Mouse (Mus musculus): Measurements from ENCODE around the gene Tmem145.
"Not testable (repeated sequence)": the region's sequence is repeated elsewhere in the genome, so short reads cannot be mapped to it uniquely, and the experiment has no call there.

Gene Tmem145

DNA sequence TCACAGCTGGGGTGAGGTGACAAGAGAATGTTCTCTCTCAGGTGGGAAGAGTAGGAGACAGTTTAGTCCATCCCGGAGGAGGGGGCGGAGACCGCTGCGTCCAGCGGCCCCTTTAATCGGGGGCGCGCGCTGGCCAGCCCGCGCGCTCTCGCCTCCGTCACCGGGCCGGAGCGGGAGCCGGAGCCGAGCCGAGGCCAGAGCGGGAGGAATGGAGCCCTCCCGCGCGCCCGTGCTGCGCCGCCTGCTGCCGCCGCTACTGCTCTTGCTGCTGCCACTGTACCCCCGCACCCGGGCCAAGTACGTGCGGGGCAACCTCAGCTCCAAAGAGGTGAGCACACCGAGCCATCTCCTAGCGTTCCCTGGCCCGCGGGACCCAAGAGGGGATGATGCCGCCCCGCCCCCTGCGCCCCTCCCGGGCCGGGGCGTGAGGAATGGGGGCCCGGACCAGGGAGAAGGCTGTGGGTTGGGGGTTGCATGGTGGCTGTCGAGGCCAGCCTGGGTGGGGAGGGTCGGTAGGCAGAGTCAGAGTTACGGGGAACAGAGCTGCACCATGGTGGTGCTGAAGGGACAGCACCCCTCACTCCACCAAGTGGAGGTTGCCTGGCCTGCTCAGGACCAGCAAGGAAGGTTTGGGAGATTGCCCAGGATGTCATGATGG lies at the start of gene Tmem145:
Tmem145 (plus strand) TSS at position 151 of the 658 bp plus-strand sequence.
- DNase-seq (ENCODE audit: low read depth) = peak; percentile 57

DNA sequence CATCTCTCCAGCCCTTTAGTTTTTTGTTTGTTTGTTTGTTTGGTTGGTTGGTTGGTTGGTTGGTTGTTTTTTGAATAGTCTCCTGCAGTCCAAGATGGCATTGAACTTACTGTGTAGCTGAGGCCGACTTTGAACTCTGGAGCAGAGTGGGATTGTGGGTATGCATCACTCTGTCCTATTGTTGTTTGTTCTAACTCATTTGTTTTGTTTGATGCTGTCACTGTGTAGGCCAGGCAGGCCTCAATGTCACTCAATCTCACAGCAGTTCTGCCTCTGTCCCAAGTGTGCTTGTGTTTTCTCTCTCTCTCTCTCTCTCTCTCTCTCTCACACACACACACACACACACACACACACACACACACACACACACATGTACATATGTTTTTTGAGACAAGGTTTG lies 44.0 kb upstream of the Tmem145 start:
- DNase-seq (ENCODE audit: low read depth) = no peak

DNA sequence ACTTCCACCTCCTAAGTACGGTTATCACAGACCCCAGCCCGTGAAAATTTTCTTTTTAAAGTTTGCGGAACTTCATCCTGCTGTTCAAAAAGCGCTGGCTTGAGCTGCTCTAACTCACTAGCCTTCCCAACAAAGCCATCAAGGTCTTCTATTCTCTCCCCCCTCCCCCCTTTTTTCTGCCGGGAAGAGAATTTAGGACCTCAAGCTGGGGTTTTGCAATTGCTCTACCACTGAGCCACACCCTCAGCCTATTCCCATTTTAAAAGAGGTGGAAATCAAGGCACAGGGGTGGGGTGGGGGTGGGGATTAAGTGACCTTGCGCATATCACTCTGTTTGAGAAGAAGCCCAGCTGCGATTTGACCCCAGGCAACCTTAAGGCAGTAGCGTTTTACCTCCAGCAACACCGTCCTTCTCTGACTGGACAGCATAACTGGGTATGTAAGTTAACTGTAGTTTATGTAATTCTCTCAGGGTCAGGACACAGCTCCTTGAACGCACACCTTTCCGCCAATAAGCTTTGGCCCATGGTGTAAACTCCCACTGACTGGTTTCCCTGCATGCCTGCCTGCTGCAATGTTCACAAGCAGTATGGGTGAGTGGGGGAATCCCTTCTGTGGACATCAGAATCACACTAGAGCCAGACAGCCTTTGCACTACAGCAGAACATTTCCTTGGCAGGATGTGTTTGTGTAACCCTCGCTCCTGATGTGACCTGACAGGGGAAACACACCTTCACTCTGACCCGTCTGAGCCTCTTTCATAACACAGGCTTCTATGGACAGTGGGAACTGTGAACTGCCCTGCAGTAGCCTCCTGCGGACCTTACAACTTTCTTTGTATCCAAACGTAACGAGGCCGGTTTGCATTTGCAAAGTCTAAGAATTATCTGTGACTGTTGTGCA lies 41.7 kb upstream of the Tmem145 start:
- no peak for DNase-seq (ENCODE audit: low read depth)

- DNase-seq (ENCODE audit: low read depth) = not testable (repeated sequence)
Observed at GRCm38 (mm10) chr7:25265743-25266142, 40.2 kb upstream of the Tmem145 start.

DNA sequence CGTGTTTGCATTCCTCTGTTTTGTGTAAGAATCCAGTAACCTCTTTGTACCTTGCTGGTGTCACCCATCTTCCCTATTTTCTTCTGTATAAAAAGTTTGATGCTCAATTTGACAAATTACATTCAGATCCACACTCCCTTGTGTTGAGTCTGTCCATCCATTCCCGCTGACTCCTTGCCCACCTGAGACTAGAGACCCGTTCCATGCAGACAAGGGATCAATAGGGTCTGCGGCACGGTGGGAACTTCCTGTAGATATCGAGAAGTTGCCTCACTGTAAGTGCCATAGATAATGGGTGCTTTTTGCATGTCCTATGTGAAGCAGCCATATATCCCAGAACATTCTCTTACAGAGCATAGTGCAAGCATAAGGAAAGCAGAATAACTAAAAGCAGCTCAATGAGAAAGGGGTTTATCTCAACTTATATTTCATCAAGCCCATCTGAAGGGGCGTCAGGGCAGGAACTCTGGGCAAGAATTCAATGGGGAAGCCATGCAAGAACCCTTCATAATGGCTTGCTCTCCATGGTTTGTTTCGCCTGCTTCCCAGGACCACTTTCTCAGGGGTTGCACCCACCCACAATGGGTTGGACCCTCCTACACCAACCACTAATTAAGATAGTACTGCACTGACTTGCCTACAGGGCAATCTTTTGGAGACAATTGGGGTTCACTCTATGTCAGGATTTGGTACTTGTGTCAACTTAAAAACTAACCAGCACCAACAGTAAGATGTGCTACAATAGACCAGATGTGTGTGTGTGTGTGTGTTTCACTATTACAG lies 39.5 kb upstream of the Tmem145 start:
- no peak for DNase-seq (ENCODE audit: low read depth)

GRCm38 (mm10) chr7:25267301-25267750 lies 38.6 kb upstream of the Tmem145 start, which contains the start of gene Cic:
TSS of gene Cic (plus strand) at chr7:25267704.
- DNase-seq (ENCODE audit: low read depth) = peak; percentile 100

DNA sequence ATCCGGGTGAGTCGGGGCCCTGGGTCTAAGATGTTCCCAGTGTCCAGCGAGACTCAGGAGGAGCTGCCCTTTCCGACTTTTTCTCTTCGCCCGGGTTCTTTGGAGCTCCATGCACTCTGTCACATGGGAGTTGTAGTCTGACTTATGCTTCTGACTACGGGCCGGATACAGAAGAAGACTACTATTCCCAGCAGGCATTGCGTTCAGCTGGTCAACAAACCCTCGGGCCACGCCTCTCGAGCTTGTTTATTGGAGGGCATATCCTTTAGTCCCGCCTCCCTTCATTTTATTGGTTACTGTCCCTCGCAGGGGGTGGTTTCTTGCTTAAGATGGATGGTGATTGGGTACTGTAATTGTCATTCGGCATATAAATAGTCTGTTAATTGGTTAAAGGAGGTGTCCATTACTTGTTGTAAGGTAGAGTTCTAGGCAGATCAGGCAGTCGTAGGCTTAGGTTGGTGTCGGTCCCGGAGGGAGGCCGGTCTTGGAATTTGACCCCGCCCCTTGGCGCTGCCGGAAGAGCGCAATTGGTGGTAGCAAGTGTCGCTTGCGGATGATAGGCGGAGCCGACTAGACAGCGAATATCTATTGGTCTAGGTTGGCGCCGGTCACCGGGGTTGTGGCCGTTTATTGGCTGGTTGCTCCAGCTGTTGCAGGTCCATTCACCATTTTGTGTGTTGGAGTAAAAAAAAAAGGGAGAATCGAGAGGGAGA lies 38.0 kb upstream of the Tmem145 start:
- peak; percentile 100 for DNase-seq (ENCODE audit: low read depth)

DNA sequence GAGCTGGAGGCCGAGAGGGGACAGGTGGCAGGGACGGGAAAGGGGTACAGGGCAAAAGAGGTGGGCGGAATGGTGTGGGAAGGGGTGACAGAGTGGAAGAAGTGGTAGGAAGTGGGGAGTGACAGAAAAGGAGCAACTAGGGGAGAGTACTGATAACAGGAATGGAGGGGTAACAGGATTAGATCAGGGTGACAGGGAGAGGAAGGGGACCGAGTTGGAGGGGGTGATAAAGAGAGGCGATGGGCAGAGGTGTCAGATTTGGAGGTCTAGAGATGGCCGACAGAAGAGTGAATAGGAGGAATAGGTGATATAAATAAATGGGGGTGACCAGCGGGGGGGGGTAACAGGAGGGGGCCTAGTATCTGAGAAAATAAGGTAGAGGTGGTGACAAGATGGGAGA lies 37.3 kb upstream of the Tmem145 start:
- DNase-seq (ENCODE audit: low read depth) = no peak

DNA sequence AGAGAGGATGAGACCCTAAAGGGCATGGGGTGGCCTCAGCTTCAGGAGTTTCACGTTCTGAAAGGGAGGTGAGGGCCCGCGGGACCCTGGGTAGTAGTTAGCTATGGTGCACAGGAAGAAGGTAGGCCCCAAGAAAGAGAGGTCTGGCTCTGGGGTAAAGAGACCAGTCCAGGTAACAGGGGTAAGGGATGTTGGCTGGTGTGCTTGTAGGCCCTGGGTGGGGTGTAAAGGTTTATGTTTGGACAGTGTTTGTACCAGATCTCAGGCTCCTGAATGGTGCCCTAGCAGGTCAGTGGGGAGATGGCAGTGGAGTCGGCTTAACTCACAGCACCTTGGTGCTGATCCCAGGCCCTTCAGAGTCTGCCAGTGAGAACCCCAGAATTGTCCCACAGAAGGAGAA lies 36.9 kb upstream of the Tmem145 start:
- DNase-seq (ENCODE audit: low read depth) = peak; percentile 64

- DNase-seq (ENCODE audit: low read depth) = peak; percentile 74
Observed at GRCm38 (mm10) chr7:25269545-25270271, 36.2 kb upstream of the Tmem145 start.

DNA sequence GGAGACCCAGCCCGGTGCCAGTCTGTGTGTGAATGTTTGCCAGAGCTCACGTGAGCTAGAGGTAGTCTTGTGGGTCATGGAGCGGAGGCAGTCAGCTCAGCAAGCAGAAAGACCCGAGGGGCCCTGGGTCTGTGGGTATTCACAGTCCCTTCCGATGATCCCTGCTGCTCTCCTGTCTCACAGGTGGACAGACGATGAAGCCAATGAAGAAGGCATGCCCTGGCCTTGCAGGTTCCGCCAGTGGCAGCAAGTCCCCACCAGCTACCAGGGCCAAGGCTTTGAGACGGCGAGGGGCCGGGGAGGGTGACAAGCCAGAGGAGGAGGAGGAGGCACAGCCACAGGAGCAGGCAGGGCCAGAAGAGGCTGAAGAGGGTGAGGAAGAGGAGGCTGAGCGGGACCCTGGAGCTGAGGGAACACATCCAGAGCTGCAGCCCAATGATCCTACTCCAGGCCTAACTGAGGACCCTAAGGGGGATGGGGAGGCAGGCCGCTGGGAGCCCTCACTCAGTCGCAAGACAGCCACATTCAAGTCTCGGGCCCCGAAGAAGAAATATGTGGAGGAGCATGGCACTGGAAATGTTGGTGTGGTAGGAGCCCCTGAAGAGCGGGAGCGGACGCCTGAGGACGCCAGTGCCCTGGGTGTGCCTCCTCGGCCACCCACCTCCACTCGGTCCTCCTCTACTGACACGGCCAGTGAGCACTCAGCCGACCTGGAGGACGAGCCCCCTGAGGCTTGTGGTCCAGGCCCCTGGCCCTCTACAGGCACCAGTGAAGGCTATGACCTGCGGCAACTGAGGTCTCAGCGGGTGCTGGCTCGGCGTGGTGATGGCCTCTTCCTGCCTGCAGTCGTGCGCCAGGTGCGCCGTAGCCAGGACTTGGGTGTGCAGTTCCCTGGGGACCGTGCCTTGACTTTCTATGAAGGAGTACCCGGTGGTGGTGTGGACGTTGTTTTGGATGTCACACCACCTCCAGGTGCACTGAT lies 35.0 kb upstream of the Tmem145 start:
- DNase-seq (ENCODE audit: low read depth) = no peak

DNA sequence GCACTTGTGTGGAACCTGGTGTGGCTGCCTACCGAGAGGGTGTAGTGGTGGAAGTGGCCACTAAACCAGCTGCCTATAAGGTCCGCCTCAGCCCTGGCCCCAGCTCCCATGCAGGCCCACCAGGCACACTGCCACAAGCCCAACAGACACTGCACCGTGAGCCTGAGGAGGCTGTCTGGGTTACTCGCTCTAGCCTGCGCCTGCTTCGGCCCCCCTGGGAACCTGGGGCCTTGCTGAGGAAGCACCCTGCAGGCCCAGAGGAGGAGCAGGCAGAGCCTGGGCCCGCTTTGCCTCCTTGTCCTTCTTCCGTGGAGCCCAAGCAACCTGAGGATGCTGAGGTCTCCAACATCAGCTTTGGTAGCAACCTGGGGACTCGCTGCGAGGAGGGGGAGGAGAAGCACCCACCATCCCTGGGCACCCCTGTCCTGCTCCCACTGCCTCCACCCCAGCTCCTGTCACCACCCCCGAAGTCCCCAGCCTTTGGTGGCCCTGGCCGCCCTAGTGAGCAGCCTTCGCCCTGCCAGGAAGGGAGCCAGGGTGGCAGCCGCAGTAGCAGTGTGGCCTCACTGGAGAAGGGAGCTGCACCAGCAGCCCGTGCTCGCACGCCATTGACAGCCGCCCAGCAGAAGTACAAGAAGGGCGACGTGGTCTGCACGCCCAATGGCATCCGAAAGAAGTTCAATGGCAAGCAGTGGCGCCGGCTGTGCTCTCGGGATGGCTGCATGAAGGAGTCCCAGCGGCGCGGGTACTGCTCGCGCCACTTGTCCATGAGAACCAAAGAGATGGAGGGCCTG lies 34.1 kb upstream of the Tmem145 start:
- DNase-seq (ENCODE audit: low read depth) = no peak

DNA sequence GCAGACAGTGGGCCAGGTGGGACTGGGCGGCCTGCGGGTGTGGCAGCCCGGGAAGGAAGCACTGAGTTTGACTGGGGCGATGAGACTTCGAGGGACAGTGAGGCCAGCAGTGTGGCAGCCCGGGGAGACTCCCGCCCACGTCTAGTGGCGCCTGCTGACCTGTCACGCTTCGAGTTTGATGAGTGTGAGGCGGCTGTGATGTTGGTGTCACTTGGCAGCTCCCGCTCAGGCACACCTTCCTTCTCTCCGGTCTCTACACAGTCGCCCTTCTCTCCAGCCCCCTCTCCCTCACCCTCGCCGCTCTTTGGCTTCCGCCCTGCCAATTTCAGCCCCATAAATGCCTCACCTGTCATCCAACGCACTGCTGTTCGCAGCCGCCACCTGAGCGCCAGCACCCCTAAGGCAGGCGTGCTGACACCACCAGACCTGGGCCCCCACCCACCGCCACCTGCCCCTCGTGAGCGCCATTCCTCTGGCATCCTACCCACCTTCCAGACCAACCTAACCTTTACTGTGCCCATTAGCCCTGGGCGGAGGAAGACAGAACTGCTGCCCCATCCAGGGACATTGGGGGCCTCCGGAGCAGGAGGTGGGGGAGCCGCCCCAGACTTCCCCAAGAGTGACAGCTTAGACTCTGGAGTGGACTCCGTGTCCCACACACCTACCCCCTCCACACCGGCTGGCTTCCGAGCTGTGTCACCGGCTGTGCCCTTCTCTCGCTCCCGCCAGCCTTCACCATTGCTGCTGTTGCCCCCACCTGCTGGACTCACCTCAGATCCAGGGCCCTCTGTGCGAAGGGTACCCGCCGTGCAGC lies 33.3 kb upstream of the Tmem145 start:
- DNase-seq (ENCODE audit: low read depth) = no peak

- DNase-seq (ENCODE audit: low read depth) = no peak
Observed at GRCm38 (mm10) chr7:25273259-25274241, 32.4 kb upstream of the Tmem145 start.

DNA sequence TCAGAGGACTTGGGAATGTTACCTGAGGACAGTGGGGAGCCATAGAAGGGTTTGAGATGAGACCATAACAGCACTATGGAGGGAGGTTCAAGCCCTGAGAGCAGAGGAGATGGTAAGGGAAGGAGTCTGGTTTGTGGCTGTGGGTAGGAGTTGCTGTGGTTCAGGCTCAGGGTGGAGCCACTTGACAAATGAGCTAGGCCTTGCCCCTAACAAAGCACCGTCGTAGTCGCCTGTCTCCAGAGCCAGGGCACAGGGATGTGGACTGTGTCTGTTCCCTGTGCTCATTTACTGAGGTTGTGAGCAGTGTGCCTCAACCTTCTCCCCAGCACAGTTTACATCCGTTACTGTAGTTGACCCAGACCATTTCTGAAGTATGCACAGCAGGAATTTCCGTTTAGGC lies 31.3 kb upstream of the Tmem145 start:
- DNase-seq (ENCODE audit: low read depth) = peak; percentile 75

DNA sequence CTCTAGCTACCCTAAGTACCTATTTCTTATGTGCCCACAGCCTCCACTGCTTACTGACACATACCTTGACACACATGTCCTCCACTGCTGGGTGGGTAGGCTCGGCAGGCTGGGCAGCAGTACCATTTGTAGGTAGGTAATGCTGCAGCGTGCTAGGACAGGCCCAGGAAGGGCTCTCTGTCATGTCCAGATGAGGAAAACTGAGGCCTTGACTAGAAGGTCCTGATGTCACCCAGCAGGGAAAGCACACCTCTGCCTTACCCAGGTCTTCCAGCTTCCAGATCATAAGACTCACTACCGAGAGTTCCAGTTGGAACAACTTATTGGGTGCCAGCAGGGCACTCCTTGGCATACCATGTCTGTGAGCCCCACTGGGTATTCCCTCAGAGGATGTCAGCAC lies 30.9 kb upstream of the Tmem145 start:
- no peak for DNase-seq (ENCODE audit: low read depth)

Measured in induced T-regulatory cell, adult 2 months (primary cell).